Mouse (Mus musculus) embryonic stem cell, embryonic (primary cell): Measurements from ENCODE around the gene Zic5.

Source experiments
- CTCF ChIA-PET, 4 experiments: fragments of 300-600 bp in 2 of 4; fragments of 350-600 bp in 2 of 4; sonication (Branson Sonifier 250); formaldehyde crosslinking; loops; one replicate each; lab custom pipeline; 2022; ENCODE audit warnings: inconsistent platforms in 2 of 4; lab: Charles Lee
- POLR2A ChIA-PET, 4 experiments: fragments of 300-600 bp in 2 of 4; fragments of 350-600 bp in 2 of 4; sonication (Branson Sonifier 250); formaldehyde crosslinking; loops; one replicate each; lab custom pipeline; 2022; ENCODE audit warnings: antibody characterized with exemption in 4 of 4, inconsistent platforms in 1 of 4; lab: Charles Lee

Zic5 gene

DNA sequence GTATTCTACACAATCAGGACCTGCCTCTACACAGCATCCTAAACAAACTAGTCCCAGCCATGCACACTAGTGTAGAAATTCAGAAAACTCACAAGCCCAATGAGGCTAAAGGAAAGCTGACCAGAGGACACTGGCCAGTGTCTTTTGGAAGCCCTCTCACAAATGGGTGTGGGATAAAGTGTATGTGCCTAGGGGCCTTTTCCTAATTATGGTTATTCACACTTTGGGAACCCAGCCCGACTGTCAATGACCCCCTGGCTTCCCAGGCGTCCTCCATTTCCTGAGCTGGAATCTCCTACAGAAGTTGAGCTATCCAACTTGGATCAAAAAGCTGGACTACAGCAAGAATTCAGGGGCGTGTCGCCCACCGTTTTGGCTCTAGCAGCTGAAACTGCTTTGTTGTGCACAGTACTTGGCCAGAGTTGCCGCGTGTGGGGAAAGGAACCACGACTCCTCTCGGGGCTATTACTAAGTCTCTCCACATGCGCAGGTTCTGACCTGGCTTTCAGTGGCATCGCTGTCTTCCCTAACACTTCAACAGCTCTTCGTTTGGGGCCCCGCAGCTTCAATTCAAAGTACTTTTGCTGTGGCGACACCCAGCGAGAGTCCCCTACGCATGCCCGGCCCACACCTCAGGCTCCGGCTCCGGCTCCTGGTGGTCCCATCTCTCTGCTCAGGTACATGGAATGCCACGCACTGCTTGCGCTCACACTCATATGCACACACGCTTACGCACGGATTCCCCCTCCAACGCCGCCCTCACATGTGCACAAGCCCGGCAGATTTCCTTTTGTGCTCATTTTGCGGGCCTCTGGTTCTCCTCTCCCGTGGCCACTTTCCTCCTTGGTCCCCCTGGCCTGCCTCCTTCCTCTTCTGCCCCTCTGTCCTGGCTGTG, 15.6 kb downstream of the Zic5 start:
- POLR2A ChIA-PET, result interaction anchor here (0.5 to 9.9 kb wide), 36 partner anchors 12 to 572 kb away, joined by 3 to 197 read pairs (median 4); partner anchors contain the start of genes Zic2 (in 3 of the 4) and Zic5 (in 2 of the 4)
- CTCF ChIA-PET, result interaction anchor here in 2 of 4 experiments (0.6 to 1.2 kb wide), 7 partner anchors 15 to 1647 kb away, joined by 3 to 4 read pairs (median 3); no protein-coding TSS in a partner anchor

DNA sequence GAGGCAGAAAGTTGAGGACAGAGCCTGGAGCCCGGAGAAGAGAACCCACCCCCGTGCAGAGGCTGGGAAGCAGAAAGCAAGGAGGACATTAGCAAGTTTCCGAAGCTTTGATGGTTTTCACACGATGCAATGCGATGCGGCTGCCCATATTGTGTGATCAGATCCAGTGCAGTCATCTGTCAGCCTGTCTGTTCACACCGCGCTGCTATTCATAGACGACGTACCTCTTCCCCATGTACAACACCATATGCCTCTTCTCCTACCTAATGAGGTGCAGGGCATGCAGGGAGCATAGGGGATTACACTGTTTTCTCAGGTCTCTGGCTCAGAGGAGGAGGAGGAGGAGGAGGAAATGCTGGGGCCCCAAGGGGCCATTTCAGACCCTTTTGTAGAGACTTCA, 28.6 kb downstream of the Zic5 start:
- POLR2A ChIA-PET, result interaction anchor here in 2 of 4 experiments (1.2 to 9.5 kb wide), 11 partner anchors 10 to 78 kb away, joined by 3 to 262 read pairs (median 10); partner anchors contain the start of genes Gm5089 (in 1 of the 2) and Zic2 (in 1 of the 2)
- CTCF ChIA-PET, result interaction anchor here in 2 of 4 experiments (0.5 to 1.7 kb wide), 2 partner anchors 17 to 40 kb away, joined by 4 to 6 read pairs; no protein-coding TSS in a partner anchor

DNA sequence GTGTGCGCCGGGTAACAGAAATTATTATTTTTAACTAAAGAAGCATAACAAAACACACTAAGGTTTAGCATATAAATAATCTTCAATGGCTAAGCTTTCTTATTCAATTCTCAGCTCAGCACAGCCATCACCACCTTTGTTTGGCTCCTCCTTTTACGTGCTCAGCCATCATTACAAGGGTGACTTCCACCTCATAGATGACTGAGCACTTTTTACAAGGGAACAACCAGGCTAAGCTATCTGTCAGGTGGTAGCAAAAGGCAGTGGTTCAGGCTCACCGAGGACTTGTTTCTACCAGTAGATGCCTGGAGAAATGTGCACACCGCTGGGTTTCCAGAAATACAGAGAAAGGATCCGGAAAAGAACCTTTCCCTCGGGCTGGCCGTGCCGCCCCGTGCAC, 31.4 kb downstream of the Zic5 start:
- ChIA-PET POLR2A (interaction anchor here (0.6 to 9.5 kb wide), 116 partner anchors 7 to 507 kb away, joined by 3 to 262 read pairs (median 5); partner anchors contain the start of genes Zic5 (in 4 of the 4), Gm5089 (in 3 of the 4), Zic2 (in 3 of the 4) and Gm10837 (in 2 of the 4)), CTCF (interaction anchor here in 3 of 4 experiments (0.5 to 1.5 kb wide), 10 partner anchors 16 to 139 kb away, joined by 3 to 6 read pairs (median 4); partner anchors contain the start of gene Gm5089 (in 1 of the 3))

DNA sequence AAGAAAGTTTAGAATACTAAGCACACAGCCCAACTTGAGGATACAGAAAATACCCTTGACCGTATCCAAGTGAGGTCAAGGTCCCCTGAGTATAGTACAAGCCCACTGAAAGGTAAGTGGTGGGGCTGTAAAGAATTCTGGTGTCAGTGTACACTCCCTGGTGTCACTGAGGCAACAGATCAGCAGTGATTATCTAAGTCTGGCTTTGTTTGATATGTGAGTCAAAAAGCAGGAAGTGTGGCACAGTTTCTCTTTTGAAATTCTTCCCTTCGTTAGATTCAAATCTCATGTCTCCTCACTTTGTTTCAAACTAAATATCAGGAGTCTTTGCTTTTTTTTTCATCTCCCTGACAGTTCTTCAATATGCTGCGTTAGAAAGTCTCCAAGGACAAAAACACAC, 32.9 kb downstream of the Zic5 start:
- CTCF ChIA-PET, result interaction anchor here in 1 of 4 experiments (1.0 kb wide), 1 partner anchor 209 kb away, joined by 3 read pairs; no protein-coding TSS in a partner anchor
- POLR2A ChIA-PET, result interaction anchor here in 3 of 4 experiments (0.6 to 9.5 kb wide), 15 partner anchors 9 to 88 kb away, joined by 3 to 262 read pairs (median 8); partner anchors contain the start of genes Zic5 (in 2 of the 3), Gm5089 (in 1 of the 3) and Zic2 (in 1 of the 3)

DNA sequence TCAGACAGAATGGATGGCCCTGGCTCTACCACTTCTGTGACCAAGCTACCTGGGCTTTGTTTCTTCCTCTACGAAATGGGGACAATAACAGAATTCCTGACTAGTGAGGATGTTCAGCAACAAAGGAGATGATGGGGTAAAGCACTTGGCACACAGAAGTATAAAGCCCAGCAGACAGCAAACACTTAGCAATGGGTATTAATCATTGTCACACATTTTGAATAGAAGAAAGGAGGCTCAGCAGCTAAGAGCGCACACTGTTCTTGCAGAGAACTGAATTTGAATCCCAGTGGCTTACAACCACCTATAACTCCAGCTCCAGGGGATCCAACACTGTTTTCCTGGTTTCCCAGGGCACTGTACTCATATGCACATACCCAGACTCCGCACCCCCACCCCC, 37.8 kb downstream of the Zic5 start:
- ChIA-PET CTCF (interaction anchor here in 2 of 4 experiments (1.0 to 1.4 kb wide), 2 partner anchors 26 to 38 kb away, joined by 3 read pairs; partner anchors contain the start of gene Zic5 (in 1 of the 2)), POLR2A (interaction anchor here in 3 of 4 experiments (0.5 to 3.6 kb wide), 23 partner anchors 9 to 972 kb away, joined by 3 to 73 read pairs (median 5); partner anchors contain the start of genes Zic5 (in 2 of the 3) and Zic2 (in 1 of the 3))

DNA sequence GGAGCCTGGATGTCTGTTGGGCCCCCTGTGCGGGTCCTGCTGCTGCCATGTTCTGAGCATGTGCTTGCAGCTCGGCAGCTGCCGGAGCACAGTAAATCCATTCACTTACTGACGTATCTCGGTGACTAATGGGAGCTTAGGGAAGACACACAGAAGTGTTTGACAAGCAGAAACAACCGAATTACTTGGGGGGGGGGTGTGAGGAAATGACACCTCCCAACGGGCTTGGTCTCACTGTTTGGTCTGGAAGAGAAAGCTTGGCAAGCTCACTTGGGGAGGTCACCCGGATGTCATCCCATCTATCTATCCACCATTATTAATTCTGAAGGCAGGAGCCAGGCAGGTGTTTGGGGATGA, 38.3 kb downstream of the Zic5 start:
- CTCF ChIA-PET, result interaction anchor here (0.6 to 1.4 kb wide), 5 partner anchors 9 to 793 kb away, joined by 3 to 4 read pairs (median 3); partner anchors contain the start of gene Zic5 (in 1 of the 4)
- POLR2A ChIA-PET, result interaction anchor here (0.5 to 3.6 kb wide), 32 partner anchors 7 to 971 kb away, joined by 3 to 73 read pairs (median 4); partner anchors contain the start of genes Zic5 (in 3 of the 4) and Zic2 (in 1 of the 4)

DNA sequence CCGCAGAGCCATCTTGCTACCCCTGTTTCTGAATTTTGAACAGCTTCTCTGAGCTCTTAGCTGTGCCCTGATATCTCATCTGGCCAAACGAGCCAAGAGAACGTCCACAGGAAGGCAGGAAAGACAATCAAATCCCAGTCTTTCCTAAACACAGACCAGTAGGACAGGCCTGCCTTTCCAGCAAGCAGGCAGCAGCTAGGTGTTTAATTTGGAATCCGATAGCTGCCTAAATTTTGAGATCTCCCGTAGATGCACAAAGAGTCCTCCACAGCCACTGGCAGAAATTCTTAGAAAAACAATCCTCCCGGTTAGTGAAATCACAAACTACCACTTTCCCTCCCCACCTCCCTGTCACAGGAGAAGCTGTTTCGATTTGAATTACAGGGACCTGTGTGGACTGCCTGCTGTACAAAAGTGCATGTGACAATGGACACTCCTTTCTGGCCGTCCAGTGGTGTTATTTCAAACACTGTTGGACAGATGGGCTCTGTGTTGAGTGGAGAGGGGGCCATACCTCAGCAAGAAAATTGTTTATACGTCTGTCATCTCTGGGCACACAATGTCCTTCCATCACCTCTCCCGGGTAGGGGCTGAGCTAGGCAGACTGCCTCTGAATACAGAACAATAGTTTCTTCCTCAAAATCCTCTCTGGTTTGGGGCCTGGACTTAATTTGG, 38.8 kb downstream of the Zic5 start:
- ChIA-PET POLR2A (interaction anchor here (0.5 to 3.6 kb wide), 31 partner anchors 8 to 486 kb away, joined by 3 to 73 read pairs (median 4); partner anchors contain the start of genes Zic2 (in 2 of the 4) and Zic5 (in 2 of the 4)), CTCF (interaction anchor here (0.6 to 1.4 kb wide), 5 partner anchors 9 to 793 kb away, joined by 3 to 4 read pairs (median 3); partner anchors contain the start of gene Zic5 (in 1 of the 4))

DNA sequence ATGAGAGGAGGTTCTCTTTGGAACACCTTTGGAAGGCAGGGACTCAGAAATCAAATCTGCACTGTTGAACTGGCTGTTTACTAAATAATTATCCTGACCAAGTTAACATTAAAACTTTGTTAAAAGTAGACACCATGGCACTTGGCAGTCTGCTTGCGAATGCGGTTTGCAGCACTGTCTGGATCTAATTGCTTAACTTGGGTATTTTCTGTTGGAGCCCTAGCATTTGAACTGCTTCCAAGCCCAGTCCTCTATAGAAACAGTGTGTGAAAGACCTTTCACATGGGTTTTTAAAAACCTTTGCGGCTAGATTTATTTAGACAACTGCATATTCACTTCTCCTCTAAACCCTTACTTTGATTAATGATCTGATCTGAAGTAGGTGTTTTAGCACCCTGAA, 41.0 kb downstream of the Zic5 start:
- POLR2A ChIA-PET, result interaction anchor here in 3 of 4 experiments (0.6 to 10.3 kb wide), 8 partner anchors 9 to 51 kb away, joined by 3 to 262 read pairs (median 7); partner anchors contain the start of gene Zic2 (in 1 of the 3)
- CTCF ChIA-PET, result no interaction called here

DNA sequence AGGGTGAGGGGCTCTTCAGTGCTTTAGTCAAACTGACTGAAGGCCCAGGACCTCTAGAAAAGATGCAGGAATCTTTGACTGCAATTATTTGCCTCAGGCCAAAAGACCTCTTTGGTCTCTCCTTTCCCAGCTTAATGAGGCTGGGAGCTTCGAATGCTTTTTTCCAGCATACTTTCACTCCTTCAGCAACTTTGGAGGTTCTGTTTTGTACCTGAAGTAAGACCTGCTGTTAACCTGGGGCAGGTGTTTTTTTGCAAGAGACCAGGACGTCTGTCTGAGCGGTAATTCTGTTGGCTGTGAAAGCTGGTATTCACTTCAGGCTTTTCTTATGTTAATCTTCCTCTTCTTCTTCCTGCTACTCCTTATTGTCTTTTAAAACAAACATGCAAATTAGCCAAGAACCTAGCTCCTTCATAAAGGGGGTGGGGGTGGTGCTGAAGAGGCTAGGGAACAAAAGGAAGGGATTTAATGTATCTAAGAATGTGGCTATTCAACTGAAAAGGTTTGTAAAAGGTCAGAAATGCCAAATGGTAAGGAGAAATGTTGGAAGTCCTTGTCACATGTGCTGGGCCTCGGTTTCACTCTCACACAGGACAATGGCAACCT, 49.2 kb downstream of the Zic5 start:
- ChIA-PET POLR2A (interaction anchor here (0.5 to 10.5 kb wide), 147 partner anchors 9 to 944 kb away, joined by 3 to 262 read pairs (median 5); partner anchors contain the start of genes Gm5089 (in 4 of the 4), Zic5 (in 4 of the 4), Zic2 (in 3 of the 4) and Clybl (in 1 of the 4)), CTCF (interaction anchor here (0.6 to 2.0 kb wide), 15 partner anchors 11 to 1036 kb away, joined by 3 to 6 read pairs (median 3); partner anchors contain the start of genes Stk24 (in 1 of the 4) and Zic2 (in 1 of the 4))

DNA sequence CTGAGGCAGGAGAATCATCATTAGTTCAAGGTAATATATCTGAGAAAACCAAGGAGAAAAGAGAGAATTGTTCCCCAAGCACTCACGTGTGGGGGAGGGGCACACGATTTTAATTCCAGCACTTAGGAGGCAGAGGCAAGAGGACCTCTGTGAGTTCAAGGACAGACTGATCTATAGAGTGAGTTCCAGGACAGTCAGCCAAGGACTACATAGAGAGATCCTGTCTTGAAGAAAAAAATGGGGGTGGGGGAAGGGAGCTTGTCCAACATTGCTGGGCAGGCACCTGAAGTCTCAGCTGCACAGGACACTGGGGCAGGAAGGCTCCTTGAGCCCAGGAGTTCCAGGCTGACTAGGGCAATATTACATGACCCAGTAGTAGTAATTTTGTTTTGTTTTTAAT, 50.7 kb downstream of the Zic5 start:
- ChIA-PET CTCF (interaction anchor here in 1 of 4 experiments (0.6 to 2.0 kb wide), 2 partner anchors 19 to 120 kb away, joined by 3 to 6 read pairs; no protein-coding TSS in a partner anchor), POLR2A (interaction anchor here (0.6 to 10.5 kb wide), 50 partner anchors 9 to 215 kb away, joined by 3 to 262 read pairs (median 14); partner anchors contain the start of genes Gm5089 (in 3 of the 4), Zic2 (in 3 of the 4), Zic5 (in 2 of the 4) and Gm10837 (in 1 of the 4))

DNA sequence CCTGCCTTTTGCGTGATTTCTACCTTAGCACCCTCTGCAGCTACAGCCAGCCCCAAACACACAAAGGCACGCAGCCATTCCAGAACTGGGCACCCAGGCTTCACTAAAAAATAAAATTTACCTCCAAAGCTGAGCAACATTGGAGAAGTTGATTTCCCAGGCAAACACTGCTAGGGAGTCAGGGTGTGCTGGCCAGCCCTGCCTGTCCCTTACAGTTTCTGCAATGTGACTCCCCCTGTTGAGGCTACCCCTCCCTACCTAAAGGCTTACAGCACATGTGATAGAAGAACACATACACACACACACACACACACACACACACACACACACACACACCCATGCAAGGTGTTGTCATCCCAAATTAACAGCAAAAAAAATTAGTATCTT, 51.9 kb downstream of the Zic5 start:
- ChIA-PET CTCF (interaction anchor here in 3 of 4 experiments (0.6 to 0.8 kb wide), 3 partner anchors 36 to 77 kb away, joined by 4 to 5 read pairs (median 4); no protein-coding TSS in a partner anchor), POLR2A (interaction anchor here in 3 of 4 experiments (0.6 to 10.5 kb wide), 8 partner anchors 14 to 185 kb away, joined by 3 to 222 read pairs (median 6); partner anchors contain the start of gene Gm5089 (in 1 of the 3))

DNA sequence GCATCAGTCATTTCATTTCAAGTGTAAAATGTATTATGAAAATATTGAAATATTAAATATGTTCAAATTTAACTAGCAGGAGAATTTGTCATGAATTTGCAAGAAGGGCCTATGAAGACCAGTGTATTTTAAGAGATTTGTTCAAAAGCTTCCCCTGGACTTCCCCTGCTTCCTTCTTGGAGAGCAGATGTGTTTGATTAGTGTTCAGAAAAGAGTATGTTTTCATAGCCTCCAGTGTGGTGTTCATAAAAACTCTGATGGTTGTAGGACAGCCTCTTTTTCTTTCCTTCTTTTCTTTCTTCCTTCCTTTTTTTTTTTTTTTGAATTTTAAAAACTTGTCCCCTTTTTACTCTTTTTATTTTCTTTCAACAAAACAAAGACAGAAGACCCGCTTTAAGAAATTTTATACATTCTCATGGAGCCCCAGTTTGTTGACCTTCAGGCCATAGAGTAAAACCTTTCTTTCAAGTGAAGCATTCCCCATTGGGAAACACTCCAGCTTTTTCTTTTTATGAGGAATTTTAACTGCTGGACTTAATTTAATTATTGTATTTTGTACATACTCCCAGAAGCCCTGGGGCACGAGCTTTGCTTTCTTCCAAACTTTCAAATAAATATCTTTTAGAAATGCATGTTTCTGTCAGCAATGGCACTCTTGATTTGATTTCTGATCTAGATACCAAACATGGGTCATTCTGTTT, 52.5 kb downstream of the Zic5 start:
- ChIA-PET POLR2A (interaction anchor here in 3 of 4 experiments (0.6 to 10.5 kb wide), 10 partner anchors 15 to 184 kb away, joined by 3 to 222 read pairs (median 4); partner anchors contain the start of gene Zic5 (in 1 of the 3)), CTCF (interaction anchor here in 2 of 4 experiments (0.6 to 0.8 kb wide), 2 partner anchors 37 to 77 kb away, joined by 4 to 5 read pairs; no protein-coding TSS in a partner anchor)
